Mouse (Mus musculus) C2C12 (cell line): ENCODE data around the gene Mrvi1. TPM values are rescaled to one million over a fixed set of nuclear protein-coding genes. Genes with fewer than 3 reads are reported as not detected.

Experiments
- H3K27me3 ChIP-seq: one replicate; pipeline ENCODE4 v1.6.1; 2011; ENCODE audit not compliant: control insufficient read depth, insufficient read depth, insufficient read length
- H3K36me3 ChIP-seq: one replicate; pipeline ENCODE4 v1.6.1; 2011; ENCODE audit not compliant: control insufficient read depth, insufficient read depth
- H3K4me3 ChIP-seq: one replicate; pipeline ENCODE4 v1.5.1; 2011; ENCODE audit warnings: mild to moderate bottlenecking, control low read depth; ENCODE audit not compliant: poor library complexity, insufficient read depth, severe bottlenecking
- H3K79me2 ChIP-seq: one replicate; pipeline ENCODE4 v1.6.1; 2011; ENCODE audit not compliant: control insufficient read depth, insufficient read depth
- H3K79me3 ChIP-seq: one replicate; pipeline ENCODE4 v1.6.1; 2011; ENCODE audit warnings: low read depth, control low read depth
- H3ac ChIP-seq: one replicate; pipeline ENCODE3; 2011; ENCODE audit warnings: low read depth; ENCODE audit not compliant: control insufficient read depth, insufficient read length
- CEBPB ChIP-seq: IDR thresholded peaks from one replicate; pipeline ENCODE4 v1.6.1; 2011; ENCODE audit warnings: low read depth, mild to moderate bottlenecking, control low read depth, moderate library complexity
- CTCF ChIP-seq: IDR thresholded peaks from one replicate; pipeline ENCODE4 v1.5.1; 2011; ENCODE audit not compliant: control insufficient read depth, insufficient read depth, insufficient read length
- FOSL1 ChIP-seq: IDR thresholded peaks from one replicate; pipeline ENCODE4 v1.8.0; 2011; ENCODE audit warnings: mild to moderate bottlenecking, low read length; ENCODE audit not compliant: poor library complexity, insufficient read depth, severe bottlenecking
- MAX ChIP-seq: IDR thresholded peaks from one replicate; pipeline ENCODE4 v1.6.1; 2011; ENCODE audit warnings: mild to moderate bottlenecking, control low read depth
- MYOD1 ChIP-seq: IDR thresholded peaks from one replicate; pipeline ENCODE4 v1.6.1; 2011; ENCODE audit warnings: low read depth; ENCODE audit not compliant: control insufficient read depth, insufficient read length
- MYOG ChIP-seq: IDR thresholded peaks from one replicate; pipeline ENCODE4 v1.6.1; 2011; ENCODE audit not compliant: control insufficient read depth, insufficient read length; ENCODE audit errors: extremely low read depth
- USF1 ChIP-seq: IDR thresholded peaks from one replicate; pipeline ENCODE4 v1.6.1; 2011; ENCODE audit warnings: low read depth, mild to moderate bottlenecking, control low read depth, moderate library complexity
- polyA plus RNA-seq: library from polyadenylated mRNA; unstranded; fragments of >200 nt; fragmentation: generic; extraction: Trizol; gene quantifications from one replicate; pipeline ENCODE4 v1.2.1, GENCODE M21; 2012; ENCODE audit warnings: missing spikeins

The Mrvi1 gene
- polyA plus RNA-seq, 1 experiment, result 0.05 TPM

GRCm38 (mm10) chr7:110991221-110991494, 8.9 kb upstream of the Mrvi1 start:
- Histone ChIP-seq H3ac (no peak overlapping the region), H3K79me2 (no peaks in the 10 kb centered on the region), H3K27me3 (no peaks in the 10 kb centered on the region), H3K36me3 (no peaks in the 10 kb centered on the region), H3K79me3 (no peaks in the 10 kb centered on the region), H3K4me3 (no peak overlapping the region)
- no peak for TF ChIP-seq CEBPB
- TF ChIP-seq FOSL1, result no peak
- TF ChIP-seq MYOG, result no peak
- no peak for TF ChIP-seq CTCF
- no peak for TF ChIP-seq MAX
- TF ChIP-seq USF1, result no peak
- no peak for TF ChIP-seq MYOD1

GRCm38 (mm10) chr7:110990356-110991220, 8.3 kb upstream of the Mrvi1 start:
- no peaks in the 10 kb centered on the region for H3K79me2 ChIP-seq
- H3ac ChIP-seq, result no peak overlapping the region
- H3K36me3 ChIP-seq, result no peaks in the 10 kb centered on the region
- no peak overlapping the region for H3K4me3 ChIP-seq
- H3K79me3 ChIP-seq, result no peaks in the 10 kb centered on the region
- H3K27me3 ChIP-seq, result no peaks in the 10 kb centered on the region
- TF ChIP-seq MAX (no peak), USF1 (no peak), CTCF (no peak), MYOD1 (no peak), MYOG (no peak), CEBPB (no peak), FOSL1 (no peak)

GRCm38 (mm10) chr7:110989286-110989879, 7.1 kb upstream of the Mrvi1 start:
- no peaks in the 10 kb centered on the region for H3K36me3 ChIP-seq
- H3K4me3 ChIP-seq, result no peak overlapping the region
- no peaks in the 10 kb centered on the region for H3K79me2 ChIP-seq
- no peak for TF ChIP-seq USF1
- no peak for TF ChIP-seq CEBPB
- no peak for TF ChIP-seq MYOD1
- no peak for TF ChIP-seq MYOG
- TF ChIP-seq MAX, result no peak
- no peak for TF ChIP-seq CTCF
- TF ChIP-seq FOSL1, result no peak
- H3K79me3 ChIP-seq, result no peaks in the 10 kb centered on the region
- H3ac ChIP-seq, result no peak overlapping the region
- no peaks in the 10 kb centered on the region for H3K27me3 ChIP-seq

GRCm38 (mm10) chr7:110988081-110988480, 5.8 kb upstream of the Mrvi1 start:
- H3K4me3 ChIP-seq, result no peak overlapping the region
- H3K36me3 ChIP-seq, result no peaks in the 10 kb centered on the region
- H3ac ChIP-seq, result no peak overlapping the region
- no peaks in the 10 kb centered on the region for H3K27me3 ChIP-seq
- H3K79me3 ChIP-seq, result no peaks in the 10 kb centered on the region
- TF ChIP-seq MAX (no peak), CEBPB (no peak), FOSL1 (no peak), MYOD1 (no peak), USF1 (no peak)
- no peaks in the 10 kb centered on the region for H3K79me2 ChIP-seq

GRCm38 (mm10) chr7:110985581-110986265, 3.5 kb upstream of the Mrvi1 start:
- H3K79me3 ChIP-seq, result no peaks in the 10 kb centered on the region
- H3K27me3 ChIP-seq, result no peaks in the 10 kb centered on the region
- TF ChIP-seq USF1, result no peak
- TF ChIP-seq FOSL1, result no peak
- no peak for TF ChIP-seq CTCF
- no peak for TF ChIP-seq MYOD1
- H3K79me2 ChIP-seq, result no peaks in the 10 kb centered on the region
- no peaks in the 10 kb centered on the region for H3K36me3 ChIP-seq
- no peak overlapping the region for H3K4me3 ChIP-seq
- H3ac ChIP-seq, result no peak overlapping the region
